In genomic region chr14:31686231-31686630, GRCm38 (mm10) we compare ENCODE assay signal across 24 mouse cellular contexts. TPM values are rescaled to one million over a fixed set of nuclear protein-coding genes. Genes with fewer than 3 reads are reported as not detected.
DNase-seq lines count a peak whose midpoint lies in the region; ATAC-seq and TF ChIP-seq lines count a peak whose summit lies in the region.
"Had no signal": no experiment of that assay in that cellular context is flagged by ENCODE, and none has a peak within 500 bp of the region (broad histone marks: within the 10 kb centered on the region; RNA-seq: fewer than 3 reads in every experiment).

No protein-coding gene starts in this region.

- H3K4me1 ChIP-seq in megakaryocyte, embryonic 14.5 days: peaks cover 96% of the 10 kb centered on the region
- H3K4me1 ChIP-seq in spleen, adult 2 months (ENCODE audit: control insufficient read depth, insufficient read depth, insufficient read length): peaks cover 31% of the 10 kb centered on the region; the same call in 1 of the 2 replicates
- H3K4me1 ChIP-seq: embryonic facial prominence, embryonic 12.5 days; forebrain, embryonic 13.5 days had no signal

- no peaks in the 10 kb centered on the region for H3K27me3 ChIP-seq in megakaryocyte, embryonic 14.5 days (replicated peaks)
- no peaks in the 10 kb centered on the region for H3K27me3 ChIP-seq in spleen, adult 2 months (ENCODE audit: control insufficient read depth, insufficient read depth, low read length)
- H3K27me3 ChIP-seq: CH12.LX; embryonic facial prominence, embryonic 12.5 days; forebrain, embryonic 13.5 days; forebrain, embryonic 15.5 days had no signal

- no peaks in the 10 kb centered on the region for H3K9me3 ChIP-seq in megakaryocyte, embryonic 14.5 days
- H3K9me3 ChIP-seq: embryonic facial prominence, embryonic 10.5 days; embryonic facial prominence, embryonic 12.5 days; forebrain, embryonic 13.5 days; forebrain, embryonic 15.5 days had no signal

- H3K4me3 ChIP-seq in megakaryocyte, embryonic 14.5 days (replicated peaks): peak overlapping the region; percentile 69
- H3K4me3 ChIP-seq in spleen, adult 2 months (ENCODE audit: extremely low read depth, insufficient read depth, insufficient read length): no peak overlapping the region
- H3K4me3 ChIP-seq: embryonic facial prominence, embryonic 10.5 days; embryonic facial prominence, embryonic 12.5 days; forebrain, embryonic 13.5 days; forebrain, embryonic 15.5 days had no signal

- intact Hi-C loops in heart, postnatal 14 days (cut with DNase I): no loop called here

- peak; percentile 81 for DNase-seq in heart, adult 11 months
- no peak for DNase-seq in heart, postnatal 14 days
- DNase-seq in spleen, adult 2 months (ENCODE audit: low read depth in 1 of 2, low spot score in 2 of 2): no peak
- no peak for DNase-seq in spleen, adult 12 weeks (ENCODE audit: low spot score)
- no peak for DNase-seq in adrenal gland, adult 8-10 months
- DNase-seq: adrenal gland, adult 2 months; adrenal gland, postnatal 14 days; cerebellum, adult 11-12 months; cerebellum, adult 2 months; cerebellum, adult 9-10 months; cerebellum, postnatal 10 days; cerebellum, postnatal 25 days; forebrain, postnatal 0 days had no signal

- peak overlapping the region; percentile 77 for H3K27ac ChIP-seq in spleen, adult 2 months (ENCODE audit: insufficient read depth, low read length)
- H3K27ac ChIP-seq: embryonic facial prominence, embryonic 10.5 days; embryonic facial prominence, embryonic 12.5 days; forebrain, embryonic 13.5 days; forebrain, embryonic 15.5 days had no signal

- 52% methylated on average over 1 of the region's 1 CpGs for WGBS in spleen, adult 2 months

- no peak for TF ChIP-seq CTCF in spleen, adult 2 months (IDR thresholded peaks at IDR 0.05; ENCODE audit: extremely low read depth, insufficient read depth, insufficient read length, insufficient replicate concordance)

- ATAC-seq in megakaryocyte, adult 5-6 weeks (ENCODE audit: poor library complexity, severe bottlenecking): no peak
- ATAC-seq: forebrain, embryonic 13.5 days; forebrain, embryonic 15.5 days; forebrain, postnatal 0 days had no signal

- no peak for TF ChIP-seq POLR2A in spleen, adult 2 months (IDR thresholded peaks at IDR 0.05; ENCODE audit: low read depth, low read length)

- H3K36me3 ChIP-seq in megakaryocyte, embryonic 14.5 days (replicated peaks; ENCODE audit: low read length): peaks cover 3% of the 10 kb centered on the region
- no peaks in the 10 kb centered on the region for H3K36me3 ChIP-seq in spleen, adult 2 months (ENCODE audit: control insufficient read depth, insufficient read depth, low read length)
- H3K36me3 ChIP-seq: embryonic facial prominence, embryonic 10.5 days; embryonic facial prominence, embryonic 12.5 days; forebrain, embryonic 15.5 days had no signal

RNA-seq across cellular contexts. Expression of gene Hacl1, which starts 45.1 kb away (rescaled TPM):
- total RNA-seq in heart, postnatal 14 days (2021): 10 to 100 TPM in 1 of 2 experiments, 1 to 10 TPM in 1; 8.8 to 13.1 TPM
- polyA plus RNA-seq in megakaryocyte, embryonic 14.5 days (2012; ENCODE audit: insufficient read depth, low replicate concordance): 2.9 TPM in 1 of 2 replicates, not detected in the other
- 8.0 and 12.2 TPM in 2 replicates for total RNA-seq in megakaryocyte, adult 5-6 weeks (2015)
- total RNA-seq in megakaryocyte, adult 5-6 weeks (2017): 14.6 and 18.1 TPM in 2 replicates
- 4.5 and 6.1 TPM in 2 replicates for polyA plus RNA-seq in spleen, adult 2 months (2012; rRNA removed)
- total RNA-seq in adrenal gland, adult 8-10 months (2022): 10 to 100 TPM; 30.2 to 50.3 (median 41.6) TPM

RNA-seq across cellular contexts. Expression of gene Btd, which starts 45.4 kb away (rescaled TPM):
- 10 to 100 TPM; 11.0 to 13.8 TPM for total RNA-seq in heart, postnatal 14 days (2021)
- 2.2 and 10.5 TPM in 2 replicates for polyA plus RNA-seq in megakaryocyte, embryonic 14.5 days (2012; ENCODE audit: insufficient read depth, low replicate concordance)
- 14.8 and 17.0 TPM in 2 replicates for total RNA-seq in megakaryocyte, adult 5-6 weeks (2015)
- 11.3 and 18.5 TPM in 2 replicates for total RNA-seq in megakaryocyte, adult 5-6 weeks (2017)
- 16.8 and 19.0 TPM in 2 replicates for polyA plus RNA-seq in spleen, adult 2 months (2012; rRNA removed)
- 10 to 100 TPM; 49.5 to 78.3 (median 62.2) TPM for total RNA-seq in adrenal gland, adult 8-10 months (2022)

RNA-seq across cellular contexts. Expression of gene Gm49387, which starts 45.6 kb away (rescaled TPM):
- 1 to 10 TPM in 1 of 2 experiments, under 1 TPM in 1; 0.85 to 1.2 TPM for total RNA-seq in heart, postnatal 14 days (2021)
- not detected in 2 replicates for polyA plus RNA-seq in megakaryocyte, embryonic 14.5 days (2012; ENCODE audit: insufficient read depth, low replicate concordance)
- total RNA-seq in megakaryocyte, adult 5-6 weeks (2015): not detected in 2 replicates
- not detected in 2 replicates for total RNA-seq in megakaryocyte, adult 5-6 weeks (2017)
- 0.32 TPM in 1 of 2 replicates, not detected in the other for polyA plus RNA-seq in spleen, adult 2 months (2012; rRNA removed)
- total RNA-seq in adrenal gland, adult 8-10 months (2022): not detected
- total RNA-seq: adrenal gland, postnatal 4 days; CH12.LX; forebrain, postnatal 0 days; MEL had no signal
- polyA plus RNA-seq: adrenal gland, adult 2 months; cerebellum, adult 2 months; cortical plate, adult 2 months; forebrain, embryonic 11.5 days; forebrain, embryonic 13.5 days had no signal
